Mouse (Mus musculus): ENCODE measurements at regions not wholly inside any gene's neighbourhood (a gene's known extent, or its start where the extent isn't known, plus 50 kb on each side); places are given as distances from the start of the nearest gene placed in this dataset.

DNA sequence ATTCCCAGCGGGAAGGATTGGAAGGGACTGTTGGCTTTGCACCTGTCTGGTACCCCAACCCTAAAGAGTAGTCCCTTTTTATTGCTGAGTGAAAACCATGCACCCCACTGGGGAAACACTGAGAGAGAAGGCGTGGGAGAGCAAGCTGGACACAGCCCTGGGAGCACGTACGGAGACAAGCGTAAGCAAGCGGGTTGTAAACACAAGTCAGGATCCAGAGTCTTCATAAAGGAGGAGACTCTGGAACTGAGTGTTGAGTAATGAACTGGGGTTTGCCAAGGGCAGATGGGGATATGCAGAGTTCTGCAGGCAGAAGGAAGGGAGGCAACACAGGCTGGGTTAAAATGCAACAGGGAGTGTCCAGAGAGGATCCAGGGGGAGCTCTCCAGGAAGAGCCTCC is 141.5 kb upstream of the Dyrk2 start:
- WGBS (ENCODE audit: insufficient replicate concordance) = 71% methylated on average over 6 of the region's 6 CpGs
- peak overlapping the region; percentile 76 for H3K27ac ChIP-seq (ENCODE audit: low read length)
- peak; percentile 52 for ATAC-seq (ENCODE audit: low read depth)

GRCm38 (mm10) chr10:119010884-119011283 is 140.9 kb upstream of the Dyrk2 start:
- no peak overlapping the region for H3K9ac ChIP-seq (ENCODE audit: low read depth, low read length)

More for the DNA sequence above, 141.5 kb upstream of the Dyrk2 start:
- H3K4me1 ChIP-seq (ENCODE audit: control insufficient read depth, low read depth, low read length) = no peaks in the 10 kb centered on the region
- H3K9me3 ChIP-seq (replicated peaks; ENCODE audit: control insufficient read depth, low read length) = no peaks in the 10 kb centered on the region
- H3K9ac ChIP-seq (ENCODE audit: low read depth, low read length) = no peak overlapping the region
- H3K4me2 ChIP-seq (ENCODE audit: low read depth, low read length) = peak overlapping the region; percentile 12; the same call in 1 of the 2 replicates
- H3K36me3 ChIP-seq (ENCODE audit: control insufficient read depth, insufficient read depth) = no peaks in the 10 kb centered on the region
- no peak overlapping the region for H3K4me3 ChIP-seq (ENCODE audit: low read depth, low read length)
- H3K27me3 ChIP-seq (ENCODE audit: control insufficient read depth, insufficient read depth, low read depth, low read length) = no peaks in the 10 kb centered on the region

GRCm38 (mm10) chr10:119006866-119007575 is 137.0 kb upstream of the Dyrk2 start:
- ATAC-seq (ENCODE audit: low read depth) = no peak
- WGBS (ENCODE audit: insufficient replicate concordance) = 73% methylated on average over 19 of the region's 19 CpGs
- Histone ChIP-seq H3K4me2 (ENCODE audit: low read depth, low read length) (no peak overlapping the region), H3K27ac (ENCODE audit: low read length) (no peak overlapping the region), H3K36me3 (ENCODE audit: control insufficient read depth, insufficient read depth) (no peaks in the 10 kb centered on the region), H3K27me3 (ENCODE audit: control insufficient read depth, insufficient read depth, low read depth, low read length) (no peaks in the 10 kb centered on the region), H3K4me3 (ENCODE audit: low read depth, low read length) (no peak overlapping the region), H3K9me3 (replicated peaks; ENCODE audit: control insufficient read depth, low read length) (no peaks in the 10 kb centered on the region), H3K4me1 (ENCODE audit: control insufficient read depth, low read depth, low read length) (no peaks in the 10 kb centered on the region), H3K9ac (ENCODE audit: low read depth, low read length) (no peak overlapping the region)

More at GRCm38 (mm10) chr10:119010884-119011283, 140.9 kb upstream of the Dyrk2 start:
- H3K27me3 ChIP-seq (ENCODE audit: control insufficient read depth, insufficient read depth, low read depth, low read length) = no peaks in the 10 kb centered on the region
- no peaks in the 10 kb centered on the region for H3K4me1 ChIP-seq (ENCODE audit: control insufficient read depth, low read depth, low read length)
- H3K27ac ChIP-seq (ENCODE audit: low read length) = peak overlapping the region; percentile 76
- no peak overlapping the region for H3K4me3 ChIP-seq (ENCODE audit: low read depth, low read length)
- no peaks in the 10 kb centered on the region for H3K9me3 ChIP-seq (replicated peaks; ENCODE audit: control insufficient read depth, low read length)
- no peaks in the 10 kb centered on the region for H3K36me3 ChIP-seq (ENCODE audit: control insufficient read depth, insufficient read depth)
- ATAC-seq (ENCODE audit: low read depth) = peak; percentile 85
- 0 out of 2 replicates have a peak overlapping the region, but pooled peaks have one; percentile 12 for H3K4me2 ChIP-seq (ENCODE audit: low read depth, low read length)
- WGBS (ENCODE audit: insufficient replicate concordance) = 41% methylated on average over 7 of the region's 7 CpGs

- no peaks in the 10 kb centered on the region for H3K27me3 ChIP-seq (ENCODE audit: control insufficient read depth, insufficient read depth, low read depth, low read length)
- H3K4me3 ChIP-seq (ENCODE audit: low read depth, low read length) = no peak overlapping the region
- H3K4me1 ChIP-seq (ENCODE audit: control insufficient read depth, low read depth, low read length) = no peaks in the 10 kb centered on the region
- H3K9me3 ChIP-seq (replicated peaks; ENCODE audit: control insufficient read depth, low read length) = no peaks in the 10 kb centered on the region
- no peak overlapping the region for H3K4me2 ChIP-seq (ENCODE audit: low read depth, low read length)
- H3K27ac ChIP-seq (ENCODE audit: low read length) = no peak overlapping the region
- WGBS (ENCODE audit: insufficient replicate concordance) = 51% methylated on average over 8 of the region's 8 CpGs
- H3K36me3 ChIP-seq (ENCODE audit: control insufficient read depth, insufficient read depth) = no peaks in the 10 kb centered on the region
- no peak overlapping the region for H3K9ac ChIP-seq (ENCODE audit: low read depth, low read length)
- ATAC-seq (ENCODE audit: low read depth) = no peak
Observed at GRCm38 (mm10) chr10:119005491-119005890, 135.5 kb upstream of the Dyrk2 start.

- Histone ChIP-seq H3K27ac (ENCODE audit: low read length) (no peak overlapping the region), H3K36me3 (ENCODE audit: control insufficient read depth, insufficient read depth) (no peaks in the 10 kb centered on the region), H3K4me2 (ENCODE audit: low read depth, low read length) (no peak overlapping the region)
Observed at GRCm38 (mm10) chr10:119004426-119004825, 134.4 kb upstream of the Dyrk2 start.

GRCm38 (mm10) chr10:119003839-119004238 is 133.8 kb upstream of the Dyrk2 start:
- Histone ChIP-seq H3K9me3 (replicated peaks; ENCODE audit: control insufficient read depth, low read length) (no peaks in the 10 kb centered on the region), H3K27me3 (ENCODE audit: control insufficient read depth, insufficient read depth, low read depth, low read length) (no peaks in the 10 kb centered on the region), H3K9ac (ENCODE audit: low read depth, low read length) (no peak overlapping the region), H3K27ac (ENCODE audit: low read length) (no peak overlapping the region), H3K4me3 (ENCODE audit: low read depth, low read length) (no peak overlapping the region), H3K4me2 (ENCODE audit: low read depth, low read length) (no peak overlapping the region), H3K4me1 (ENCODE audit: control insufficient read depth, low read depth, low read length) (no peaks in the 10 kb centered on the region), H3K36me3 (ENCODE audit: control insufficient read depth, insufficient read depth) (no peaks in the 10 kb centered on the region)
- 0 out of 2 replicates have a peak, but pooled peaks have one; percentile 37 for ATAC-seq (ENCODE audit: low read depth)
- WGBS (ENCODE audit: insufficient replicate concordance) = 30% methylated on average over 5 of the region's 5 CpGs

More at GRCm38 (mm10) chr10:119004426-119004825, 134.4 kb upstream of the Dyrk2 start:
- ATAC-seq (ENCODE audit: low read depth) = no peak
- H3K27me3 ChIP-seq (ENCODE audit: control insufficient read depth, insufficient read depth, low read depth, low read length) = no peaks in the 10 kb centered on the region
- no peak overlapping the region for H3K9ac ChIP-seq (ENCODE audit: low read depth, low read length)
- H3K4me3 ChIP-seq (ENCODE audit: low read depth, low read length) = no peak overlapping the region
- H3K9me3 ChIP-seq (replicated peaks; ENCODE audit: control insufficient read depth, low read length) = no peaks in the 10 kb centered on the region
- H3K4me1 ChIP-seq (ENCODE audit: control insufficient read depth, low read depth, low read length) = no peaks in the 10 kb centered on the region
- WGBS (ENCODE audit: insufficient replicate concordance) = 71% methylated on average over 11 of the region's 11 CpGs

- H3K4me1 ChIP-seq (ENCODE audit: control insufficient read depth, low read depth, low read length) = no peaks in the 10 kb centered on the region
- H3K4me3 ChIP-seq (ENCODE audit: low read depth, low read length) = no peak overlapping the region
- no peak overlapping the region for H3K27ac ChIP-seq (ENCODE audit: low read length)
- no peak for ATAC-seq (ENCODE audit: low read depth)
- H3K27me3 ChIP-seq (ENCODE audit: control insufficient read depth, insufficient read depth, low read depth, low read length) = no peaks in the 10 kb centered on the region
- H3K9ac ChIP-seq (ENCODE audit: low read depth, low read length) = no peak overlapping the region
- no peaks in the 10 kb centered on the region for H3K36me3 ChIP-seq (ENCODE audit: control insufficient read depth, insufficient read depth)
- WGBS (ENCODE audit: insufficient replicate concordance) = 64% methylated on average over 2 of the region's 2 CpGs
- H3K4me2 ChIP-seq (ENCODE audit: low read depth, low read length) = no peak overlapping the region
- H3K9me3 ChIP-seq (replicated peaks; ENCODE audit: control insufficient read depth, low read length) = no peaks in the 10 kb centered on the region
Observed at GRCm38 (mm10) chr10:119003042-119003441, 133.0 kb upstream of the Dyrk2 start.

GRCm38 (mm10) chr10:119001895-119002294 is 131.9 kb upstream of the Dyrk2 start:
- no peak overlapping the region for H3K27ac ChIP-seq (ENCODE audit: low read length)
- no peaks in the 10 kb centered on the region for H3K27me3 ChIP-seq (ENCODE audit: control insufficient read depth, insufficient read depth, low read depth, low read length)
- WGBS (ENCODE audit: insufficient replicate concordance) = 74% methylated on average over 7 of the region's 7 CpGs
- no peak overlapping the region for H3K9ac ChIP-seq (ENCODE audit: low read depth, low read length)
- no peaks in the 10 kb centered on the region for H3K9me3 ChIP-seq (replicated peaks; ENCODE audit: control insufficient read depth, low read length)
- no peaks in the 10 kb centered on the region for H3K36me3 ChIP-seq (ENCODE audit: control insufficient read depth, insufficient read depth)
- no peak overlapping the region for H3K4me3 ChIP-seq (ENCODE audit: low read depth, low read length)
- ATAC-seq (ENCODE audit: low read depth) = no peak
- H3K4me1 ChIP-seq (ENCODE audit: control insufficient read depth, low read depth, low read length) = no peaks in the 10 kb centered on the region
- no peak overlapping the region for H3K4me2 ChIP-seq (ENCODE audit: low read depth, low read length)

DNA sequence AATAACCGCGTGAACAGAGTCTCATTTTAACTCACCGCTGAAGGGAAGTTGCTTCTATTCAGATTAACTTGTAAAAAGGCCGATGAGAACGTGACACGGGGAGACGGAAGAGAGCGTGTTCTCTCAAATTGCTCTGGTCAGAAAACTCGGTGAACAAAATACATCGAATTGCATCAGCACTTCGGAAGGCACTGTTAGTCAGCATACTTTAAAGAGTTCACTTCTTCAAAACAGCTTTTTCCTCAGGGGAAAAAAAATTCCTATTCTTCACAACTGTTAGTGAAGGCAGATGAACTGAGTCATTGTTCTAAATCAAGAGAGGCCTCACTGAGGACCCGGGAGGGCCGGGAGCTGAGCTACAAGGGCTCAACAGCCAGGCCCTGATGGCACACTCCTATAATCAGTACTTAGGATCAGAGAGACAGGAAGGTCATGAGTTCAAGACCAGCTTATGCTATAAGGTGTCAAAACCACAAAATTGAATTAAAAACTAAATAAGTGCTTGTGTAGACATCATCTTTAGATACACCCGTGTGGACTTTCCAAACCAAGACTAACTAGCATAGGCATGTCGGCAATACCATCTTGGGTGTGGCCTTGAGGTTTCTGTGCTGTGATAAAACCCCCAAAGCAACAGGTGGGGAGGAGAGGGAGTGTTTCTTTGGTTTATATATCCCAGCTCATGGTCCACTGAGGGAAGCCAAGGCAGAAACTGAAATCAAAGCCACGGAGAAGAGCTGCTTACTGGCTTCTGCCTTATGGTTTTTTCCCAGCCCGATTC is 131.2 kb upstream of the Dyrk2 start:
- Histone ChIP-seq H3K4me1 (ENCODE audit: control insufficient read depth, low read depth, low read length) (no peaks in the 10 kb centered on the region), H3K4me3 (ENCODE audit: low read depth, low read length) (no peak overlapping the region), H3K4me2 (ENCODE audit: low read depth, low read length) (no peak overlapping the region), H3K27me3 (ENCODE audit: control insufficient read depth, insufficient read depth, low read depth, low read length) (no peaks in the 10 kb centered on the region), H3K36me3 (ENCODE audit: control insufficient read depth, insufficient read depth) (no peaks in the 10 kb centered on the region), H3K9ac (ENCODE audit: low read depth, low read length) (no peak overlapping the region), H3K9me3 (replicated peaks; ENCODE audit: control insufficient read depth, low read length) (no peaks in the 10 kb centered on the region), H3K27ac (ENCODE audit: low read length) (no peak overlapping the region)
- WGBS (ENCODE audit: insufficient replicate concordance) = 70% methylated on average over 17 of the region's 17 CpGs
- ATAC-seq (ENCODE audit: low read depth) = no peak

Data from liver, embryonic 16.5 days (tissue).